Mouse (Mus musculus) intestine, embryonic 14.5 days (tissue): ENCODE data around the gene Dnah7b. TPM values are rescaled to one million over a fixed set of nuclear protein-coding genes. Genes with fewer than 3 reads are reported as not detected.
"Not testable (repeated sequence)": the region's sequence is repeated elsewhere in the genome, so short reads cannot be mapped to it uniquely, and the experiment has no call there.

ENCODE experiments used
- ATAC-seq: fragments of 200-750 bp; cut with Nextera tagmentation; replicated peaks from 2 replicates; pipeline ENCODE4 v1.8.0; 2017; ENCODE audit warnings: low read depth, moderate number of reproducible peaks, moderate TSS enrichment, moderate library complexity; ENCODE audit not compliant: low FRiP score, low TSS enrichment
- DNase-seq: peaks from one replicate; pipeline ENCODE4 v3.0.0-alpha.2; 2018; ENCODE audit warnings: low spot score
- H3K27ac ChIP-seq: fragments of 300-500 bp; sonication (generic); 2 replicates; pipeline ENCODE4 v1.5.1; 2014; ENCODE audit warnings: low read depth, mild to moderate bottlenecking, control low read depth
- H3K27me3 ChIP-seq: fragments of 300-500 bp; sonication (generic); replicated peaks from 2 replicates; pipeline ENCODE4 v1.6.1; 2014; ENCODE audit warnings: low read length, control low read depth; ENCODE audit not compliant: control insufficient read depth, insufficient read depth
- H3K36me3 ChIP-seq: fragments of 300-500 bp; sonication (generic); 2 replicates; pipeline ENCODE4 v1.6.1; 2014; ENCODE audit warnings: low read length, control low read depth; ENCODE audit not compliant: control insufficient read depth, insufficient read depth
- H3K4me1 ChIP-seq: fragments of 300-500 bp; sonication (generic); replicated peaks from 2 replicates; pipeline ENCODE4 v1.6.1; 2014; ENCODE audit warnings: low read length, control low read depth, mixed read lengths; ENCODE audit not compliant: control insufficient read depth, insufficient read depth
- H3K4me2 ChIP-seq: fragments of 300-500 bp; sonication (generic); 2 replicates; pipeline ENCODE4 v1.6.1; 2014; ENCODE audit warnings: low read length
- H3K4me3 ChIP-seq: fragments of 300-500 bp; sonication (generic); 2 replicates; pipeline ENCODE4 v1.5.1; 2014; ENCODE audit warnings: low read depth, low read length, control low read depth, mixed read lengths
- H3K9ac ChIP-seq: fragments of 300-500 bp; sonication (generic); 2 replicates; pipeline ENCODE4 v1.6.1; 2014; ENCODE audit warnings: mild to moderate bottlenecking, low read length
- H3K9me3 ChIP-seq: fragments of 300-500 bp; sonication (generic); 2 replicates; pipeline ENCODE4 v1.6.1; 2016; ENCODE audit warnings: low read length, control low read depth; ENCODE audit not compliant: control insufficient read depth
- WGBS: fragments of 180-500 bp; shearing (Covaris S2); extraction: QIAGEN DNeasy Blood & Tissue Kit; methylation state at CpG from one replicate; pipeline ENCODE4 v1.1.7; 2014; 5-methylcytosine and 5-hydroxymethylcytosine counted together
- polyA plus RNA-seq: library from polyadenylated mRNA; unstranded; fragments of >200 nt; fragmentation: Nextera tagmentation; extraction: Ambion mirVana; gene quantifications from 2 replicates; pipeline ENCODE4 v1.2.1, GENCODE M21; 2014

Dnah7b gene
- 1.8 and 2.1 TPM in 2 replicates for polyA plus RNA-seq

- DNase-seq (no peak), ATAC-seq (peak; percentile 29; the same call in 1 of the 2 replicates)
- Histone ChIP-seq H3K4me1 (no peaks in the 10 kb centered on the region), H3K9ac (peak within 1 kb of the TSS; percentile 86), H3K36me3 (no peaks in the 10 kb centered on the region), H3K4me2 (peak within 1 kb of the TSS; percentile 69), H3K27ac (peak within 1 kb of the TSS; percentile 85), H3K4me3 (peak within 1 kb of the TSS; percentile 71), H3K27me3 (no peaks in the 10 kb centered on the region), H3K9me3 (no peaks in the 10 kb centered on the region)
- 30% methylated on average over 1 of the region's 1 CpGs for WGBS
These were observed at the start of gene Dnah7b for GRCm38 (mm10) chr1:46066015-46066414. Gene Dnah7b (plus strand): TSS chr1:46066315.

GRCm38 (mm10) chr1:46018382-46018977, 47.6 kb upstream of the Dnah7b start:
- Histone ChIP-seq H3K36me3 (no peaks in the 10 kb centered on the region), H3K4me3 (no peak overlapping the region), H3K9me3 (no peaks in the 10 kb centered on the region), H3K4me2 (no peak overlapping the region), H3K4me1 (no peaks in the 10 kb centered on the region), H3K27ac (no peak overlapping the region), H3K27me3 (no peaks in the 10 kb centered on the region), H3K9ac (no peak overlapping the region)
- DNase-seq (peak; percentile 60), ATAC-seq (peak; percentile 52; the same call in 1 of the 2 replicates)
- WGBS: 62% methylated on average over 2 of the region's 2 CpGs

GRCm38 (mm10) chr1:46022262-46022661, 43.9 kb upstream of the Dnah7b start:
- H3K4me3 ChIP-seq: no peak overlapping the region
- 21% methylated on average over 2 of the region's 2 CpGs for WGBS
- no peak overlapping the region for H3K27ac ChIP-seq
- 0 out of 2 replicates have a peak, but pooled peaks have one; percentile 40 for ATAC-seq
- H3K36me3 ChIP-seq: no peaks in the 10 kb centered on the region
- H3K4me2 ChIP-seq: no peak overlapping the region
- H3K9ac ChIP-seq: no peak overlapping the region
- H3K27me3 ChIP-seq: no peaks in the 10 kb centered on the region
- no peaks in the 10 kb centered on the region for H3K4me1 ChIP-seq
- H3K9me3 ChIP-seq: no peaks in the 10 kb centered on the region
- peak; percentile 59 for DNase-seq

- Histone ChIP-seq H3K27me3 (no peaks in the 10 kb centered on the region), H3K4me2 (no peak overlapping the region), H3K36me3 (no peaks in the 10 kb centered on the region), H3K4me3 (no peak overlapping the region), H3K9me3 (no peaks in the 10 kb centered on the region), H3K4me1 (no peaks in the 10 kb centered on the region), H3K9ac (no peak overlapping the region), H3K27ac (no peak overlapping the region)
- DNase-seq (no peak), ATAC-seq (no peak)
- WGBS: 82% methylated on average over 1 of the region's 1 CpGs
These were observed 34.0 kb upstream of the Dnah7b start for GRCm38 (mm10) chr1:46031993-46032555.

- DNase-seq (no peak), ATAC-seq (no peak)
- Histone ChIP-seq H3K4me1 (no peaks in the 10 kb centered on the region), H3K4me2 (no peak overlapping the region), H3K9me3 (no peaks in the 10 kb centered on the region), H3K27ac (no peak overlapping the region), H3K27me3 (no peaks in the 10 kb centered on the region), H3K4me3 (no peak overlapping the region), H3K36me3 (no peaks in the 10 kb centered on the region), H3K9ac (no peak overlapping the region)
These were observed 17.9 kb upstream of the Dnah7b start for GRCm38 (mm10) chr1:46048188-46048587.

GRCm38 (mm10) chr1:46066484-46067251, 553 bp downstream of the Dnah7b start:
- no peaks in the 10 kb centered on the region for H3K27me3 ChIP-seq
- peak overlapping the region; percentile 85 for H3K27ac ChIP-seq
- H3K4me3 ChIP-seq: peak overlapping the region; percentile 71
- peak overlapping the region; percentile 86 for H3K9ac ChIP-seq
- WGBS: under 1% methylated on average over 28 of the region's 28 CpGs
- H3K4me1 ChIP-seq: no peaks in the 10 kb centered on the region
- no peaks in the 10 kb centered on the region for H3K36me3 ChIP-seq
- H3K9me3 ChIP-seq: no peaks in the 10 kb centered on the region
- ATAC-seq (peak; percentile 88), DNase-seq (peak; percentile 86)
- H3K4me2 ChIP-seq: peak overlapping the region; percentile 69

GRCm38 (mm10) chr1:46068787-46069186, 2.7 kb downstream of the Dnah7b start:
- ATAC-seq: not testable (repeated sequence)

GRCm38 (mm10) chr1:46077891-46078290, 11.8 kb downstream of the Dnah7b start:
- H3K9ac ChIP-seq: no peak overlapping the region
- no peak for DNase-seq
- no peaks in the 10 kb centered on the region for H3K27me3 ChIP-seq
- no peak overlapping the region for H3K4me2 ChIP-seq
- WGBS: 93% methylated on average over 2 of the region's 2 CpGs
- no peaks in the 10 kb centered on the region for H3K36me3 ChIP-seq
- no peaks in the 10 kb centered on the region for H3K9me3 ChIP-seq
- no peak overlapping the region for H3K27ac ChIP-seq
- ATAC-seq: no peak
- H3K4me3 ChIP-seq: no peak overlapping the region
- H3K4me1 ChIP-seq: no peaks in the 10 kb centered on the region

More at GRCm38 (mm10) chr1:46068787-46069186, 2.7 kb downstream of the Dnah7b start:
- WGBS: 86% methylated on average over 3 of the region's 3 CpGs
- H3K4me1 ChIP-seq, H3K4me2 ChIP-seq, H3K27ac ChIP-seq, H3K9ac ChIP-seq, H3K27me3 ChIP-seq, H3K36me3 ChIP-seq, DNase-seq, H3K9me3 ChIP-seq, H3K4me3 ChIP-seq: not testable (repeated sequence)
